Mouse (Mus musculus) adrenal gland, postnatal 4 days (tissue): ENCODE measurements at regions not wholly inside any gene's neighbourhood (a gene's known extent, or its start where the extent isn't known, plus 50 kb on each side); places are given as distances from the start of the nearest gene placed in this dataset.

Source experiments
- DNase-seq, 2 experiments: peaks; one replicate each; pipeline ENCODE4 v3.0.0; 2021 to 2022; ENCODE audit warnings: low spot score in 2 of 2, mixed read lengths in 2 of 2

- no peak for DNase-seq
These were observed 67.4 kb upstream of the Prr30 start for GRCm38 (mm10) chr14:101267536-101267935.
